Mouse (Mus musculus): ENCODE data around the gene AC141477.1. TPM values are rescaled to one million over a fixed set of nuclear protein-coding genes. Genes with fewer than 3 reads are reported as not detected.

Gene AC141477.1
- total RNA-seq, 2 experiments from 2014 or later = 61.6 TPM; not detected in 1

DNA sequence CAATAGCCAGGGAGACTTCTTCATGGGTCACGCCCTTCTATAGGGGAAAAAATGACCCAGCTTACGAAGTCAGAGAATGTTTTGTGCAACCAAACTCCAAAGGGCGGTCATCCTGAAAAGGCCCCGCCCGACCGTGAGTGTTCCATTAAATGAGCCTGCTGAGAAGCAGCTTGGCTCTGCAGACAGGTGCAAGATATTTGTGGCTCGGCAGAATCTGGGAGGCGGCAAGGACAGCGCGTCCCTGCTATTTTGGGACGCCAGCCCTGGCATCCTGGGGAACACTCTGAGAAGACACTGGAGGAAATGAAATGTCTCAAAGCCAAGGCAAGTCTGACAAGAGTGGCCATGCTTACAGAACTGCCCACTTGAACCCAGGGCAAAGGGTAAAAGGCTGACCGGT, 23.4 kb downstream of the AC141477.1 start:
- no peak for ATAC-seq (replicated peaks; ENCODE audit: poor library complexity)

DNA sequence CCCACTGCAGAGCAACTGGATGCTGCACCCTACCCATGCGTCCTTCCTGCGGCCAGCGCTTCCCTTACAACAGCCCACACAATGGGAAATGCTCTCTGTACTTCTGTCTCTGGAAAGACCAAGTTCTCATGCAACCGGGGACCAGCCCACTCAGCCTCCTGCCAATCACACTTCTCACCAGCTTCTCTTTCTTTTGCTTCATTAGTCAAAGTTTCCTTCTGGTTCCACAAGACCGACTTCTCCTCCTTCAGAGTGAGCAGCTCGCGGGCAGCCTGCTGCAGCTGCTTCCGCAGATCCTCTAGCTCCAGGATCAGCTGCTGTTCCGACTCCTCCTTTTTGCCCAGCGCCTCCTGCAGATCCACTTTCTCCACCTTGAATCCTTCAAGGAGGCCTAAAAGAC, 31.7 kb downstream of the AC141477.1 start:
- ATAC-seq (replicated peaks; ENCODE audit: poor library complexity) = no peak

DNA sequence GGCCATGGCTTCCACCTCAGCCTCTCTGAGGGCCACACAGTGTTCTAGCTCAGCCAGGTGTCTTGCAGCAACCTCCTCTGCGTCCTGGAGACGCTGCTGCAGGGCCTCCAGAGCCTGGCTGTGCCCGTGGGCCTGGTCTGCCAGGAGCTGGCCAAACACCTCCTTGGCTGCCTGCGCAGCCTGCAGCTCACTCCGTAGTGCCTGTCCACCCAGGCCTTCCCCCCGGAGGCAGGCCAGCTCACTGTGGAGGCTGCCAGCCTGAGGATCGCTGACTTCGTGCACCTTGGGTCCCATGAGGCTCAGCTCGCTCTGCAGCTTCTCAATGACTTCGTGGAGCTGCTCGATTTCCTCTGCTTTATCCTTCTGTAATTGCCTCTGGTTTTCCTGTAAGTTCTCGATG, 47.6 kb downstream of the AC141477.1 start:
- no peak for ATAC-seq (replicated peaks; ENCODE audit: poor library complexity)

DNA sequence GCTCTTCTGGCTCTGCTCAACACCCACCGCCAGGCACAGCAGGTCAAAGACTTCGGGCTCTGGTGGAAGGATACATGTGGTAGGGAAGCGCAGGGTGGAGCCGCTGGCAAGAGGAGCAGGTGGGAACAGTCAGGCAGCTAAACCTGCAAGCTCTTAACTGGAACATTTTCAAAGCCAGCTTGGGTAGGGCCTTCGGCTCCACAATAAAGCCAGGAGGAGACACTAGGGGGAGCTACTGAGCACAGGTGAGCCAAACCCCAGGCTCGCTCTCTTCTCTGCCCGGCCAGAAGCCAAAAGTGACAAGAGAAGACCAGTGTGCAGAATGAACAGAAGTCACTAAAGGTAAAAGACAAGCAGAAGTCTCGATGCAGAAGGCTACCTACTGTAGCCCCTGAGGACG, 48.5 kb downstream of the AC141477.1 start:
- ATAC-seq (replicated peaks; ENCODE audit: poor library complexity) = peak; percentile 64

DNA sequence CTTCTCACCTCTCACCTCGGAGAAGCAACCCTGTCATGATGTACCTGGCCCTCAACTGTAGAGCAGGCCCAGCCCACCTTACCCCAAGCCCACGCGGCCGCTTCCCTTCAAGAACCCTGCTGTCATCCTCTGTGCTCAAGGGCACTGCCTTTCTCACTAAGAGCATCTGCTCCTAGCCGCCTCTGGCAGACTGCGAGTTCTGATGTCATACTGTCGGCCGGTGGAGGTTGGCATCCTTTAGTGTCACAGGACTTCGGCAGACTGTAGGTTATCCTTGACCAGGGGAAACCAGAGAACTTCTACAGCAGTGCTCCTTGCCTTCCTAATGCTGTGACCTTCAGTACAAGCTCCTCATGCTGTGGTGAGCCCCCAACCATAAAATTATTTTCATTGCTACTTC, 49.1 kb downstream of the AC141477.1 start:
- no peak for ATAC-seq (replicated peaks; ENCODE audit: poor library complexity)

Other genes with a start within 250 kb of the AC141477.1 start
- gene Prmt2, start 202.6 kb downstream of the AC141477.1 start, total RNA-seq (2015) = 0.62 and 1.2 TPM in 2 replicates
- gene Prmt2, start 202.6 kb downstream of the AC141477.1 start, total RNA-seq (2017) = 2.0 and 2.4 TPM in 2 replicates
- gene S100b, start 186.6 kb downstream of the AC141477.1 start, total RNA-seq (2015) = not detected in 2 replicates
- gene S100b, start 186.6 kb downstream of the AC141477.1 start, total RNA-seq (2017) = not detected in 2 replicates
- gene Dip2a, start 95.2 kb downstream of the AC141477.1 start, total RNA-seq (2015) = 1.2 and 1.3 TPM in 2 replicates
- gene Dip2a, start 95.2 kb downstream of the AC141477.1 start, total RNA-seq (2017) = 1.4 and 2.9 TPM in 2 replicates
- gene Pcnt, start 2.3 kb upstream of the AC141477.1 start, total RNA-seq (2015) = 35.8 and 40.5 TPM in 2 replicates
- gene Pcnt, start 2.3 kb upstream of the AC141477.1 start, total RNA-seq (2017) = 57.7 and 64.8 TPM in 2 replicates
- gene 2610028H24Rik, start 8.6 kb upstream of the AC141477.1 start, total RNA-seq (2015) = not detected in 2 replicates
- gene 2610028H24Rik, start 8.6 kb upstream of the AC141477.1 start, total RNA-seq (2017) = not detected in 2 replicates
- 84.5 and 91.4 TPM in 2 replicates for gene Mcm3ap, start 28.5 kb upstream of the AC141477.1 start, total RNA-seq (2015)
- 68.3 and 85.3 TPM in 2 replicates for gene Mcm3ap, start 28.5 kb upstream of the AC141477.1 start, total RNA-seq (2017)
- 2.1 and 2.3 TPM in 2 replicates for gene Ybey, start 28.7 kb upstream of the AC141477.1 start, total RNA-seq (2015)
- gene Ybey, start 28.7 kb upstream of the AC141477.1 start, total RNA-seq (2017) = 3.8 and 4.2 TPM in 2 replicates
- 0.61 and 2.4 TPM in 2 replicates for gene Lss, start 91.1 kb upstream of the AC141477.1 start, total RNA-seq (2015)
- 3.1 and 4.4 TPM in 2 replicates for gene Lss, start 91.1 kb upstream of the AC141477.1 start, total RNA-seq (2017)
- not detected in 2 replicates for gene Spatc1l, start 121.8 kb upstream of the AC141477.1 start, total RNA-seq (2015)
- gene Spatc1l, start 121.8 kb upstream of the AC141477.1 start, total RNA-seq (2017) = not detected in 2 replicates
- not detected in 2 replicates for gene Ftcd, start 135.2 kb upstream of the AC141477.1 start, total RNA-seq (2015)
- not detected in 2 replicates for gene Ftcd, start 135.2 kb upstream of the AC141477.1 start, total RNA-seq (2017)
- not detected in 2 replicates for gene Col6a2, start 183.2 kb upstream of the AC141477.1 start, total RNA-seq (2015)
- not detected in 2 replicates for gene Col6a2, start 183.2 kb upstream of the AC141477.1 start, total RNA-seq (2017)

Measured in megakaryocyte progenitor cell, adult 5-6 weeks (primary cell).